Mouse (Mus musculus) MEL (cell line): Measurements from ENCODE around the gene Ccnb2.

Source experiments
- CHD1 ChIP-seq: IDR thresholded peaks from 2 replicates; pipeline ENCODE4 v1.6.1; 2012; ENCODE audit warnings: low read depth, mild to moderate bottlenecking, inconsistent platforms, low read length, improper control_type of control experiment
- CTCF ChIP-seq, 3 experiments: IDR thresholded peaks in 2 of 3; conservative IDR thresholded peaks in 1 of 3; 2 replicates each; pipeline ENCODE4 v1.5.1; 2011 to 2012; ENCODE audit warnings: low read length in 3 of 3, low read depth in 2 of 3, mild to moderate bottlenecking in 2 of 3, improper control_type of control experiment in 1 of 3, inconsistent platforms in 1 of 3, mixed read lengths in 1 of 3, moderate library complexity in 1 of 3; ENCODE audit not compliant: control insufficient read depth in 1 of 3, insufficient read depth in 1 of 3, poor library complexity in 1 of 3, severe bottlenecking in 1 of 3
- POLR2A ChIP-seq, 2 experiments: IDR thresholded peaks; 2 replicates each; pipeline ENCODE4 v1.6.1; 2011 to 2012; ENCODE audit warnings: low read length in 2 of 2, mild to moderate bottlenecking in 2 of 2, control low read depth in 1 of 2, improper control_type of control experiment in 1 of 2, low read depth in 1 of 2, moderate library complexity in 1 of 2; ENCODE audit not compliant: control insufficient read depth in 1 of 2, insufficient read depth in 1 of 2, poor library complexity in 1 of 2

DNA sequence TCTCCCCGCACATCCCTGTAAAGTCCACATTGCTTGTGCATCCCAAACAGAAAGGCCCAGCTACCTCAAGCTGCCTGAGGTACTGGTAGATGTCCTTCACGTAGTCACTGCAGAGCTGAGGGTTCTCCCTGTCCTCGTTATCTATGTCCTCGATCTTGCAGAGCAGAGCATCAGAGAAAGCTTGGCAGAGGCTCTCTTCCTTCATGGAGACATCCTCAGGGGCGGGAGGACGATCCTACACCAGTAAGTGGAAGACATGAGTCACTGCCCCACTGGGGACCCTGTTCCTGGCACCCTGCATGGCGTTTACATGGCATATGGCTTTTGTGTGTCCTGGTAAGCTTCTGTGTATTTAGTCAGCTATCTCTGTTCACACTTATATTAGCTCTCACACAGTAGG is 8.3 kb downstream of the Ccnb2 start:
- TF ChIP-seq POLR2A (IDR thresholded peaks at IDR 0.05; ENCODE audit: control insufficient read depth in 1 of 2, insufficient read depth in 1 of 2, low read depth in 1 of 2, low read length in 2 of 2, poor library complexity in 1 of 2) (no peak), CTCF (IDR thresholded peaks at IDR 0.05 in 2 of 3, conservative IDR thresholded peaks at IDR 0.05 in 1 of 3; ENCODE audit: control insufficient read depth in 1 of 3, insufficient read depth in 1 of 3, low read depth in 2 of 3, low read length in 3 of 3, poor library complexity in 1 of 3, severe bottlenecking in 1 of 3) (no peak), CHD1 (no peak)
